Mouse (Mus musculus): ENCODE measurements around the gene Sesn2. TPM values are rescaled to one million over a fixed set of nuclear protein-coding genes. Genes with fewer than 3 reads are reported as not detected.
A peak's percentile ranks its signal among the peaks of the same experiment; 100 is the strongest.
"Not testable (repeated sequence)": the region's sequence is repeated elsewhere in the genome, so short reads cannot be mapped to it uniquely, and the experiment has no call there.

The Sesn2 gene
- 10 to 100 TPM; 13.1 to 13.3 TPM for total RNA-seq (2021)
- long read RNA-seq, experiment 1, partial matches to known transcripts = 0 of 2 reads
- long read RNA-seq, experiment 1, other reads (novel, unspliced or antisense) = 1 of 2 reads
- long read RNA-seq, experiment 2 = 0 reads

- H3K27ac ChIP-seq = peak within 1 kb of the TSS; percentile 92
- DNase-seq (ENCODE audit: low spot score in 2 of 2) = peak; percentile 96 to 98
- peak within 1 kb of the TSS; percentile 73 for H3K4me3 ChIP-seq
- no peak for TF ChIP-seq CTCF (conservative IDR thresholded peaks at IDR 0.05)
Measured at GRCm38 (mm10) chr4:132510352-132510798, at the start of gene Sesn2. Gene Sesn2 (minus strand): TSS chr4:132510501.

DNA sequence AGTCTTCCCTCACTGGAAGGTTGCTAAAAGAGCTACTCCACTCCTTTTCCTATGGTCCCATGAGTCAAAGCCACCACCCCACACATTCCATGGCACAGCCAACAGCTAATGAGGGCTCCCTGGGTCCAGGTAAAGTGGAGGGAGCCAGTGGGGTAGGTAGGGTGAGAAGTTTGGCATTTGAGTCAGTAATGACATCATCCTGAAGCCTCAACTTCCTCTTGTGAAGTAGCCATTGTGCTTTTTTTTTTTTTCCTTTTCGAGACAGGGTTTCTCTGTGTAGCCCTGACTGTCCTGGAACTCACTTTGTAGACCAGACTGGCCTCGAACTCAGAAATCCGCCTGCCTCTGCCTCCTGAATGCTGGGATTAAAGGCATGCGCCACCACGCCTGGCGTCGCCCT is 45.2 kb upstream of the Sesn2 start:
- H3K4me3 ChIP-seq; H3K27ac ChIP-seq; DNase-seq (ENCODE audit: low spot score in 2 of 2): not testable (repeated sequence)

GRCm38 (mm10) chr4:132554653-132555052 is 44.4 kb upstream of the Sesn2 start:
- H3K27ac ChIP-seq = no peak overlapping the region
- no peak for TF ChIP-seq CTCF (conservative IDR thresholded peaks at IDR 0.05)
- DNase-seq (ENCODE audit: low spot score in 2 of 2) = no peak

GRCm38 (mm10) chr4:132554221-132554620 is 43.9 kb upstream of the Sesn2 start:
- DNase-seq (ENCODE audit: low spot score in 2 of 2) = no peak
- H3K27ac ChIP-seq = no peak overlapping the region
- no peak overlapping the region for H3K4me3 ChIP-seq
- TF ChIP-seq CTCF (conservative IDR thresholded peaks at IDR 0.05) = no peak

More at GRCm38 (mm10) chr4:132554653-132555052, 44.4 kb upstream of the Sesn2 start:
- no peak overlapping the region for H3K4me3 ChIP-seq

- Histone ChIP-seq H3K27ac (no peak overlapping the region), H3K4me3 (no peak overlapping the region)
- peak; percentile 88 for TF ChIP-seq CTCF (conservative IDR thresholded peaks at IDR 0.05)
- DNase-seq (ENCODE audit: low spot score in 2 of 2) = peak; percentile 41 to 69
Measured at GRCm38 (mm10) chr4:132545851-132546250, 35.5 kb upstream of the Sesn2 start.

GRCm38 (mm10) chr4:132542724-132543123 is 32.4 kb upstream of the Sesn2 start:
- peak in 1 of 2 experiments; percentile 60 for DNase-seq (ENCODE audit: low spot score in 2 of 2)
- no peak overlapping the region for H3K4me3 ChIP-seq
- H3K27ac ChIP-seq = peak overlapping the region; percentile 63
- TF ChIP-seq CTCF (conservative IDR thresholded peaks at IDR 0.05) = peak; percentile 57

- no peak overlapping the region for H3K27ac ChIP-seq
- DNase-seq (ENCODE audit: low spot score in 2 of 2) = no peak
- TF ChIP-seq CTCF (conservative IDR thresholded peaks at IDR 0.05) = no peak
- H3K4me3 ChIP-seq = no peak overlapping the region
Measured at GRCm38 (mm10) chr4:132541413-132541812, 31.1 kb upstream of the Sesn2 start.

DNA sequence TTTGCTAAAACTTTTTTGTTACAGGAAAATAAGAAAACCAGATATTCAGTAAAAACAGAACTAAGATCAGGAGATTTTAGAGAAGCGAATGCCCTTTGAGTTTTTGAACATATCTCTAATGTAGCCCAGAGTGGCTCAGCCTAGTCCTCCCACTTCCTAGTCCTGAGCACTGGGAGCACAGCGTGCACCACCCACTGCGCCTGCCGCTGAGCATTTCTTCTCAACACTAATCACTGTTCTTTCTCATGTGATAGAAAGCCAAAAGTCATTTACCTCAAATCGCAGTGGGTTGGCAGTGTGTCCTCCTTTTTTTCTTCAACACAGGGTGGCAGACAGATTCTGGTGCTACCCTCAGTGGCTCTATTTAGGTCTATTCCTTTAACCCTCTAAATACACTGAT is 29.2 kb upstream of the Sesn2 start:
- TF ChIP-seq CTCF (conservative IDR thresholded peaks at IDR 0.05) = no peak
- no peak overlapping the region for H3K4me3 ChIP-seq
- DNase-seq (ENCODE audit: low spot score in 2 of 2) = peak in 1 of 2 experiments; percentile 22
- H3K27ac ChIP-seq = no peak overlapping the region

DNA sequence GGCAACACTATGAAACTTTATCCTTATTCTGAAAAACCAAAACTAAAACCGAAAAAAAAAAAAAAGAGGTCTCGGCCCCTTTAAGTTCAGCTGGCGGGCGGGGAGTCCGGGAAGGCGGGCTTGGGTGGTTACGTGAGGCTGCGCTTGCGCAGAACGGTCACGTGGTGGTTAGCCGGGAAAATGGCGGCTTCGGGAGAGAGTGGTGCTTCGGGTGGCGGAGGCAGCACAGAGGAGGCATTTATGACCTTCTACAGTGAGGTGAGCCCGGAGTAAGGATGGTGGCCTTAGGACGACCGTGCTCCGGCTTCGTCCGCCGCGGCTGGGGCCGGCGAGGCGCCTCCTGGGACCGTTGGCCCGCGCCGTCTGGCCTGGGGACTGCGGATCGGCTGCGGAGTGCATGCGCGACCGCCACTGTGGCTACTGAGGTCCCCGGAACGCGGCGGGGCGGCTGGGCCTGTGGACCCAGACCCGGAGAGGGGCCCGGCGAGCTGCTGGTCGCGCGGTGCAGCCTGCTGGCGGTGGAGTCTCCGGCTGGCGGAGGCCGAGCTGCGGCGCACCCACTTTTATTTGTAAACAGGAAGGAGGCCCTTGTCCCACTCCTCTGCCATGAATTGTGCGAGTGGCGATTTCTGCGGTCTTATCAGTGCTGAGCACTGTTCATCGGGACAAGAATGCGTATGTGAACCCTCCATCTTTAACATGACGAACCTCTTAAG is 25.3 kb upstream of the Sesn2 start, which contains the start of gene Dnajc8:
Gene Dnajc8 (plus strand): TSS at position 145 of the 716 bp plus-strand sequence.
- H3K27ac ChIP-seq = peak within 1 kb of the TSS; percentile 92
- DNase-seq (ENCODE audit: low spot score in 2 of 2) = peak; percentile 93 to 95
- peak within 1 kb of the TSS; percentile 98 for H3K4me3 ChIP-seq
- no peak for TF ChIP-seq CTCF (conservative IDR thresholded peaks at IDR 0.05)

DNA sequence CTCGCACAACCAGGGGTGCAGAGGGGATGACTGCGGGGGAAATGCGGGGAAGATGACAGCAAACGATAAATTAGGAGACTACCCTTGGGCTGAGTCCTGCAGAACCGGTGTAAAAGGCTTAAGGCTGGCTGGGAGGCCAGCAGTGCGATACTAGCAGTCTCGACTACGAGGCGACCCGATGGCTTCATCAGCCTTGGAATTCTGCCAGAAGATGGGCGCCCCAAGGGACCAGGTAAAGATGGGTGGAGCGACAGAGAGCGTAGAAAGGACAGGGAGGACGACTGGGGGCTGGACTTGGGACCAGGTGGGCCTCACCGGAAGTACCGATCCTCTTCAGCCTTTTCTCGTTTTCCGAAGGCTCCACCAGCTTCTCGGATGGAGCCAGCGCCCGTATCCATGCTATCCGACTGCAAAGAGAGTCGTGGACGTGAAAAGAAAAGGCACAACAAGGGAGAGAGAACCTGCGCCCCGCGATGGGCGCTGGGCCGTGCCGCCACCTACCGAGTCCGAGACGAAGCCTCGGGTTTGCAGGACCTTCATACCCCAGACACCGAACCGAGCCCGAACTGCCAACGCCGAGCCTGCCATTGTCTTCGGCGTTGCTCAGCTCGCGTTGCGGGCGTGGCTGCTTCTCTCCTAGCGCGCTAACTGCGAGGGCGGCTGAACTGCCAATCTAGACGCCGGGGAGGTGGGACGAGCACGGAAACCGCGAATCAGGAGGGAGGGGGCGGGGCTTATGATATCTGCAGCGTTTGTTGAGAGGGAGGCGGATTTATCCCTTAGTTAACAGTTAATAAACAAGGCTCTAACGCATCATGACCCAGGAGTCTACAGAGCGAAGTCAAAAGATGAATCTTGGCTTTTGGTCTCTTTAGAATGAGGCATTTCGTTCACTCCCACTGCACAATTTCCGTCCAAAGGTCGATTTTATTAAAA is 22.9 kb upstream of the Sesn2 start, which contains the start of gene Atpif1:
Gene Atpif1 (minus strand): TSS at position 679 of the 936 bp plus-strand sequence.
- no peak for TF ChIP-seq CTCF (conservative IDR thresholded peaks at IDR 0.05)
- DNase-seq (ENCODE audit: low spot score in 2 of 2) = peak; percentile 89 to 92
- Histone ChIP-seq H3K27ac (peak within 1 kb of the TSS; percentile 96), H3K4me3 (peak within 1 kb of the TSS; percentile 79)

- TF ChIP-seq CTCF (conservative IDR thresholded peaks at IDR 0.05) = no peak
- DNase-seq (ENCODE audit: low spot score in 2 of 2) = peak in 1 of 2 experiments; percentile 15
- Histone ChIP-seq H3K27ac (peak overlapping the region; percentile 96), H3K4me3 (peak overlapping the region; percentile 79)
Measured at GRCm38 (mm10) chr4:132532496-132532895, 22.2 kb upstream of the Sesn2 start.

DNA sequence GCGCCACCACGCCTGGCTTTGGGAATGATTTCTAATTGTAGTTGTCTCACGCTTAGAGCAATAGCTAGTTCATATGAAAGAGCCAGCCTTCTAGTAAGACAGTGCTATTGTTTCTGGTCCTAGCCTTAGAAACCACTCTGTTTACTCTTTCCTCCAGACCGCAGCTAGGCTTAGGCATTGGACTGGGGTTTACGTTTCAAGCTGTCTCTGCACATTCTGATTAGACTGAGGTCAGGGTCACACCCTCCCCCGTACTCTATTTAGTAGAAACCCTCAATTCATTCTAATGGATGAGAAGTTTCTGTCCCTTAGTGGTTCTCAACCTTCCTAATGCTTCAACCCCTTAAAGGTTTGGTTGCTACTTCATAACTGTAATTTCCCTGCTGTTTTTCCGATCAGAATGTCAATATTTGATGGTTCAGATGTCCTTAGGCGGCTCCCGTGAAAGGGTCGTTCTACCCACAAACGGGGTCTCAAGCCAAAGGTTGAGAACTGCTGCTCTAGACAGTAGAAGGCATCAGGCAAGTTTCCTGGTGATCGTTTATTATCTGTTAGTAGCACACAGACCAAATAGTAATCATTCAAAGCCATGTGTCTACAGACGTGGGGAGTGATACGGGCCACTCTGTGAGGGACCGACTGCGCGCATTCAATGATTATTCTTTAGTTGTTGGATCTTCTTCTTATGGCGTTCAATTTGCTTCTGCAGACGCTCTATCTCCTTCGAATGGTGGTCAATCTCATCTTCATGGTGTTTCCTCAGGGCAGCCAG is 19.9 kb upstream of the Sesn2 start:
- H3K4me3 ChIP-seq = no peak overlapping the region
- no peak for TF ChIP-seq CTCF (conservative IDR thresholded peaks at IDR 0.05)
- H3K27ac ChIP-seq = no peak overlapping the region
- DNase-seq (ENCODE audit: low spot score in 2 of 2) = no peak
